ENCODE assay signal across 9 mouse cellular contexts in the genomic region with DNA sequence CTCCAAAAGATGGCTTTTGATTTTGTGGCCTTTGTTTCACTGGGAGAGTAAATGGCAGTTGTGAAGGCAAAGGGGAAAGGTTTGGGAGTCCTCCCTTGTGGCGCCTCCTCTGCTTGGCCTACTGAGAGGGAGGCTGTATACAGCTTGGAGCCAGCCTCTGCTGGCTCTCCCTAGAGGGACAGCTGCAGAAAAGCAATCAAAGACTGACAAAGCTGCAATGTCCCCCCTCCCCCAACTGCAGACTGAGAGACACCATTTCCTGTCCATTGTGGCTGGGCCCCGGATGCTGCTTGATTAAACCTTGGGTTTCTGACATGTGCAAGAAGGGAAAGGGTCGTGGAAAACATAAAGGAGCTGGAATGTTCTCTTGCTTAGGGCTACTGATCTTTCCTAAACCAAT. TPM values are rescaled to one million over a fixed set of nuclear protein-coding genes. Genes with fewer than 3 reads are reported as not detected.
DNase-seq lines count a peak whose midpoint lies in the region; ATAC-seq and TF ChIP-seq lines count a peak whose summit lies in the region.
"Had no signal": no experiment of that assay in that cellular context is flagged by ENCODE, and none has a peak within 500 bp of the region (broad histone marks: within the 10 kb centered on the region; RNA-seq: fewer than 3 reads in every experiment).

No protein-coding gene starts in this region.

- H3K4me1 ChIP-seq in heart, adult 2 months (ENCODE audit: control insufficient read depth, insufficient read depth, low read length), result peaks cover 8% of the 10 kb centered on the region
- no peaks in the 10 kb centered on the region for H3K4me1 ChIP-seq in cerebellum, adult 2 months (ENCODE audit: control insufficient read depth, insufficient read depth, low read length)

- no peak overlapping the region for H3ac ChIP-seq in myocyte (ENCODE audit: control insufficient read depth, insufficient read length)

- 52% methylated on average over 3 of the region's 3 CpGs for WGBS in heart, adult 2 months
- 38% methylated on average over 3 of the region's 3 CpGs for WGBS in cerebellum, adult 2 months

- H3K4me2 ChIP-seq in myocyte (ENCODE audit: low read depth), result peak overlapping the region; percentile 18

- H3K9ac ChIP-seq in heart, adult 2 months (ENCODE audit: low read depth, low read length), result no peak overlapping the region

- no peak overlapping the region for H3K27ac ChIP-seq in heart, adult 2 months
- H3K27ac ChIP-seq in cerebellum, adult 2 months (ENCODE audit: insufficient read depth, low read length), result no peak overlapping the region
- H3K27ac ChIP-seq: macrophage had no signal

- intact Hi-C loops in heart, adult 2 months (cut with DNase I), result no loop called here

- no peaks in the 10 kb centered on the region for H3K27me3 ChIP-seq in heart, adult 2 months (ENCODE audit: control insufficient read depth, insufficient read depth, low read length)
- no peaks in the 10 kb centered on the region for H3K27me3 ChIP-seq in myocyte (ENCODE audit: control insufficient read depth, insufficient read depth, insufficient read length)
- no peaks in the 10 kb centered on the region for H3K27me3 ChIP-seq in cerebellum, adult 2 months (ENCODE audit: control insufficient read depth, insufficient read depth, low read length)

- TF ChIP-seq POLR2A in heart, adult 2 months (IDR thresholded peaks at IDR 0.05; ENCODE audit: insufficient read depth, low read depth, low read length), result no peak
- TF ChIP-seq POLR2A in brain, embryonic 14.5 days (IDR thresholded peaks at IDR 0.05; ENCODE audit: borderline replicate concordance, extremely low read depth, insufficient read depth, insufficient read length, poor library complexity, severe bottlenecking), result no peak
- TF ChIP-seq POLR2A in myocyte (IDR thresholded peaks at IDR 0.05; ENCODE audit: insufficient read length, low read depth), result no peak
- no peak for TF ChIP-seq POLR2A in cerebellum, adult 2 months (IDR thresholded peaks at IDR 0.05; ENCODE audit: borderline replicate concordance, insufficient read depth, low read length)

- H3K4me3 ChIP-seq in heart, adult 2 months, result no peak overlapping the region
- no peak overlapping the region for H3K4me3 ChIP-seq in myocyte
- H3K4me3 ChIP-seq in cerebellum, adult 2 months (replicated peaks; ENCODE audit: insufficient read depth, low read depth, low read length), result no peak overlapping the region

- no peaks in the 10 kb centered on the region for H3K79me2 ChIP-seq in heart, adult 2 months (replicated peaks; ENCODE audit: control insufficient read depth, insufficient read depth, low read length)
- no peaks in the 10 kb centered on the region for H3K79me2 ChIP-seq in myocyte (ENCODE audit: control insufficient read depth, insufficient read depth)

- no peak for TF ChIP-seq EP300 in heart, adult 2 months (IDR thresholded peaks at IDR 0.05; ENCODE audit: insufficient read depth, low read depth, low read length)

- TF ChIP-seq CTCF in heart, adult 2 months (IDR thresholded peaks at IDR 0.05), result no peak
- TF ChIP-seq CTCF in brain, embryonic 14.5 days (IDR thresholded peaks at IDR 0.05; ENCODE audit: borderline replicate concordance, extremely low read depth, insufficient read depth, insufficient read length), result no peak
- no peak for TF ChIP-seq CTCF in cerebellum, adult 2 months (IDR thresholded peaks at IDR 0.05; ENCODE audit: borderline replicate concordance, insufficient read depth, low read depth, low read length)

- peak; percentile 91 for DNase-seq in heart, adult 11 months
- no peak for DNase-seq in heart, adult 2 months
- peak; percentile 69 for DNase-seq in brain, embryonic 14.5 days (ENCODE audit: low read depth)
- peak; percentile 64 for DNase-seq in induced T-regulatory cell, adult 2 months (ENCODE audit: low read depth)
- no peak for DNase-seq in cerebellum, adult 2 months
- no peak for DNase-seq in right cerebral cortex, postnatal 36 days (ENCODE audit: low spot score in 2 of 2)

- H3K36me3 ChIP-seq in heart, adult 2 months (ENCODE audit: control insufficient read depth, insufficient read depth, low read length), result peaks cover 7% of the 10 kb centered on the region; the same call in 1 of the 2 replicates
- H3K36me3 ChIP-seq in myocyte (ENCODE audit: control insufficient read depth, insufficient read depth), result no peaks in the 10 kb centered on the region

- ATAC-seq in erythroblast, adult 5-6 weeks (replicated peaks; ENCODE audit: low FRiP score, poor library complexity, severe bottlenecking), result no peak

TF ChIP-seq in myocyte, 11 proteins besides CTCF, POLR2A, EP300 and RAD21:
- TF ChIP-seq REST (IDR thresholded peaks at IDR 0.05; ENCODE audit: insufficient read depth, insufficient read length) (no peak), E2F4 (IDR thresholded peaks at IDR 0.05; ENCODE audit: insufficient read depth) (no peak), MYOG (IDR thresholded peaks at IDR 0.05; ENCODE audit: control insufficient read depth in 1 of 3, insufficient read depth in 1 of 3, insufficient read length in 2 of 3, low read depth in 2 of 3) (peak in 1 of 3 experiments; percentile 59), MAX (IDR thresholded peaks at IDR 0.05; ENCODE audit: low read depth) (no peak), POLR2AphosphoS2 (IDR thresholded peaks at IDR 0.05; ENCODE audit: insufficient read length, low read depth) (no peak), USF1 (IDR thresholded peaks at IDR 0.05; ENCODE audit: low read depth) (no peak), MYOD1 (IDR thresholded peaks at IDR 0.05; ENCODE audit: control insufficient read depth in 1 of 3, insufficient read length in 2 of 3, low read depth in 2 of 3) (peak; percentile 28 to 63 (median 49))

RNA-seq across cellular contexts. Expression of a gene that starts 28.9 kb away (rescaled TPM):
- total RNA-seq in heart, adult 2 months (2021), result under 1 TPM; 0.20 to 0.26 TPM
- polyA plus RNA-seq in heart, adult 2 months (2012; rRNA removed), result 0.35 and 0.47 TPM in 2 replicates
- polyA plus RNA-seq in brain, embryonic 14.5 days (2012; rRNA removed), result 0.22 and 0.25 TPM in 2 replicates
- 0.16 TPM for polyA plus RNA-seq in myocyte (2012; fragmentation: generic; extraction: Trizol)
- not detected in 2 replicates for total RNA-seq in erythroblast, adult 5-6 weeks (2015; ENCODE audit: low replicate concordance)
- total RNA-seq in erythroblast, adult 5-6 weeks (2017; ENCODE audit: low replicate concordance), result not detected in 2 replicates
- 0.26 and 0.29 TPM in 2 replicates for polyA plus RNA-seq in cerebellum, adult 2 months (2012; rRNA removed)
- polyA plus RNA-seq: macrophage had no signal

RNA-seq across cellular contexts. Expression of a gene that starts 55.5 kb away (rescaled TPM):
- total RNA-seq in heart, adult 2 months (2021), result 1 to 10 TPM; 9.1 to 9.2 TPM
- polyA plus RNA-seq in heart, adult 2 months (2012; rRNA removed), result 1.9 and 4.7 TPM in 2 replicates
- not detected in 2 replicates for polyA plus RNA-seq in brain, embryonic 14.5 days (2012; rRNA removed)
- 0.20 TPM for polyA plus RNA-seq in myocyte (2012; fragmentation: generic; extraction: Trizol)
- not detected in 2 replicates for total RNA-seq in erythroblast, adult 5-6 weeks (2015; ENCODE audit: low replicate concordance)
- not detected in 2 replicates for total RNA-seq in erythroblast, adult 5-6 weeks (2017; ENCODE audit: low replicate concordance)
- polyA plus RNA-seq in cerebellum, adult 2 months (2012; rRNA removed), result not detected in 2 replicates
- polyA plus RNA-seq: macrophage had no signal

Comparison
In these comparisons a context has a peak if more than half of its experiments do, and no peak if none do; other contexts are left out.
1. DNase-seq: peak in heart, adult 11 months (single experiment), brain, embryonic 14.5 days (single experiment) and induced T-regulatory cell, adult 2 months (single experiment); none in heart, adult 2 months (0 of 2), cerebellum, adult 2 months (0 of 2) and right cerebral cortex, postnatal 36 days (0 of 2).